Comparison of ENCODE assay signal across 8 mouse cellular contexts in genomic region chr2:173219256-173219954, GRCm38 (mm10). TPM values are rescaled to one million over a fixed set of nuclear protein-coding genes. Genes with fewer than 3 reads are reported as not detected.
DNase-seq lines count a peak whose midpoint lies in the region; ATAC-seq and TF ChIP-seq lines count a peak whose summit lies in the region.

No protein-coding gene starts in this region.

- no peak overlapping the region for H3K4me2 ChIP-seq in forebrain, embryonic 15.5 days (replicated peaks)
- peak overlapping the region; percentile 37; the same call in 1 of the 2 replicates for H3K4me2 ChIP-seq in intestine, postnatal 0 days (replicated peaks; ENCODE audit: low read depth)

- 47% methylated on average over 10 of the region's 10 CpGs for WGBS in forebrain, embryonic 15.5 days
- 41% methylated on average over 10 of the region's 10 CpGs for WGBS in intestine, postnatal 0 days
- 25% methylated on average over 10 of the region's 10 CpGs for WGBS in macrophage (ENCODE audit: missing documents)

- no peaks in the 10 kb centered on the region for H3K36me3 ChIP-seq in forebrain, embryonic 15.5 days
- no peaks in the 10 kb centered on the region for H3K36me3 ChIP-seq in intestine, postnatal 0 days (ENCODE audit: control insufficient read depth, insufficient read depth)
- peaks cover 27% of the 10 kb centered on the region; the same call in 1 of the 2 replicates for H3K36me3 ChIP-seq in macrophage (ENCODE audit: inconsistent target)

- no peaks in the 10 kb centered on the region for H3K9me3 ChIP-seq in forebrain, embryonic 15.5 days
- no peaks in the 10 kb centered on the region for H3K9me3 ChIP-seq in intestine, postnatal 0 days (ENCODE audit: control insufficient read depth)

- H3K79me2 ChIP-seq in macrophage (ENCODE audit: inconsistent target): peaks cover 39% of the 10 kb centered on the region; the same call in 1 of the 2 replicates

- DNase-seq in lung, adult 18-20 months: peak; percentile 25 to 41
- DNase-seq in lung, postnatal 10 days: no peak
- peak; percentile 58 for DNase-seq in adrenal gland, postnatal 10 days
- DNase-seq in thymus, postnatal 14 days: peak; percentile 60

- H3K4me1 ChIP-seq in forebrain, embryonic 15.5 days: no peaks in the 10 kb centered on the region
- H3K4me1 ChIP-seq in intestine, postnatal 0 days (replicated peaks; ENCODE audit: control insufficient read depth, insufficient read depth, low read length): no peaks in the 10 kb centered on the region

- peak; percentile 84 for TF ChIP-seq CTCF in intestine, postnatal 0 days (IDR thresholded peaks at IDR 0.05; ENCODE audit: low read depth)

- no peaks in the 10 kb centered on the region for H3K27me3 ChIP-seq in forebrain, embryonic 15.5 days
- no peaks in the 10 kb centered on the region for H3K27me3 ChIP-seq in intestine, postnatal 0 days (replicated peaks; ENCODE audit: control insufficient read depth, insufficient read depth, low read length)

- ATAC-seq in forebrain, embryonic 15.5 days (replicated peaks): 0 out of 2 replicates have a peak, but pooled peaks have one; percentile 17
- peak; percentile 6; the same call in 1 of the 2 replicates for ATAC-seq in intestine, postnatal 0 days
- no peak for ATAC-seq in cerebellum, adult (ENCODE audit: insufficient number of reproducible peaks, low FRiP score, low TSS enrichment)

- H3K9ac ChIP-seq in forebrain, embryonic 15.5 days (replicated peaks): no peak overlapping the region
- no peak overlapping the region for H3K9ac ChIP-seq in intestine, postnatal 0 days (ENCODE audit: low read depth, low read length)

- no peak overlapping the region for H3K27ac ChIP-seq in forebrain, embryonic 15.5 days (replicated peaks)
- peak overlapping the region; percentile 42; the same call in 1 of the 2 replicates for H3K27ac ChIP-seq in intestine, postnatal 0 days (ENCODE audit: low read depth, low read length)
- H3K27ac ChIP-seq in macrophage: peak overlapping the region; percentile 60

- H3K4me3 ChIP-seq in forebrain, embryonic 15.5 days: no peak overlapping the region
- H3K4me3 ChIP-seq in intestine, postnatal 0 days (ENCODE audit: low read depth, low read length): no peak overlapping the region
- peak overlapping the region; percentile 53 for H3K4me3 ChIP-seq in macrophage (ENCODE audit: inconsistent target)

RNA-seq across cellular contexts. Expression of gene Zbp1, which starts 0.7 kb away (rescaled TPM):
- 1 to 10 TPM in 1 of 2 experiments, under 1 TPM in 1; 0.90 to 2.3 TPM for total RNA-seq in adrenal gland, postnatal 10 days (2021)
- polyA plus RNA-seq in forebrain, embryonic 15.5 days (2015; fragmentation: Nextera tagmentation; extraction: Ambion mirVana): 0.11 and 0.23 TPM in 2 replicates
- polyA plus RNA-seq in intestine, postnatal 0 days (2015; fragmentation: Nextera tagmentation; extraction: Ambion mirVana): 13.9 and 14.0 TPM in 2 replicates
- 100 to 1,000 TPM in 14 of 26 experiments, 10 to 100 TPM in 12; 27.8 to 587 (median 298) TPM for total RNA-seq in macrophage (2018; cell fraction: chromatin; rRNA removed)
- 100 to 1,000 TPM in 23 of 26 experiments, 10 to 100 TPM in 3; 74.9 to 678 (median 370) TPM for total RNA-seq in macrophage (2018; cell fraction: cytosol; rRNA removed)
- total RNA-seq in macrophage (2018; cell fraction: nucleus; rRNA removed): 100 to 1,000 TPM in 21 of 26 experiments, 10 to 100 TPM in 5; 45.6 to 621 (median 382) TPM
- 88.4 to 217 TPM (median 90.0 TPM) in 3 replicates for polyA plus RNA-seq in macrophage (2018)

RNA-seq across cellular contexts. Expression of gene Pmepa1, which starts 56.9 kb away (rescaled TPM):
- 100 to 1,000 TPM in 1 of 2 experiments, 10 to 100 TPM in 1; 83.1 to 111 TPM for total RNA-seq in adrenal gland, postnatal 10 days (2021)
- polyA plus RNA-seq in forebrain, embryonic 15.5 days (2015; fragmentation: Nextera tagmentation; extraction: Ambion mirVana): 6.8 and 7.5 TPM in 2 replicates
- 5.9 and 6.4 TPM in 2 replicates for polyA plus RNA-seq in intestine, postnatal 0 days (2015; fragmentation: Nextera tagmentation; extraction: Ambion mirVana)
- 10 to 100 TPM in 1 of 26 experiments, 1 to 10 TPM in 1, under 1 TPM in 2, not detected in 22; 0.62 to 11.6 (median 1.6) TPM for total RNA-seq in macrophage (2018; cell fraction: chromatin; rRNA removed)
- under 1 TPM in 19 of 26 experiments, not detected in 7; 0.03 to 0.43 (median 0.09) TPM for total RNA-seq in macrophage (2018; cell fraction: cytosol; rRNA removed)
- total RNA-seq in macrophage (2018; cell fraction: nucleus; rRNA removed): 1 to 10 TPM in 1 of 26 experiments, under 1 TPM in 7, not detected in 18; 0.11 to 1.3 (median 0.30) TPM
- 0.32 to 0.33 TPM in 2 of 3 replicates, not detected in the other for polyA plus RNA-seq in macrophage (2018)

Comparison
In these comparisons a context has a peak if more than half of its experiments do, and no peak if none do; other contexts are left out.
1. RNA of gene Zbp1, which starts 0.7 kb away (polyA plus RNA-seq): 88.4 to 217 TPM in macrophage and 13.9 to 14.0 TPM in intestine, postnatal 0 days; 0.11 to 0.23 TPM in forebrain, embryonic 15.5 days; every median in the first group is over 10 times any median in the second.